Mouse (Mus musculus) natural killer cell, adult 2 months (primary cell): ENCODE data around the gene D1Pas1.

ENCODE experiments used
- DNase-seq, 2 experiments: peaks; one replicate each; pipeline ENCODE4 v3.0.0; 2022; ENCODE audit warnings: low spot score in 2 of 2

The D1Pas1 gene

DNA sequence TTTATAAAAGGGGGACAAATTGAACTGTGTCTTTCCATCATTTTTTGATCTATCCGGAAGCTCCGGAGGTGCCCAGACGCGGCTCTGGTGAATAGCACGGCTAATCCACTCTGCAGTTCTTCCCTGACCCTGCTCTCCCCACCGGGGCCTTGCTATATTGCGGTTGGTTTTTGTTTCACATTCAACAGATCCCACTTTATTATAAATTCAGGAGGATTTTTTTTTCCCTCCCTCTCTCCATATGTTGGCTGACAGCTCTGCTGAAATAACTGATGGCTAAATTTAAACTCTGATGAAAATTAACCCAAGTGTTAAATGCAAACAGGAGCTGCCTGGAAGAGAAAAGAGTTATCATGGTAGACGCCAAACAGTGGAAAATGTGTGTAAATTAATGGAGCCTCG lies 21.1 kb downstream of the D1Pas1 start:
- DNase-seq: no peak

DNA sequence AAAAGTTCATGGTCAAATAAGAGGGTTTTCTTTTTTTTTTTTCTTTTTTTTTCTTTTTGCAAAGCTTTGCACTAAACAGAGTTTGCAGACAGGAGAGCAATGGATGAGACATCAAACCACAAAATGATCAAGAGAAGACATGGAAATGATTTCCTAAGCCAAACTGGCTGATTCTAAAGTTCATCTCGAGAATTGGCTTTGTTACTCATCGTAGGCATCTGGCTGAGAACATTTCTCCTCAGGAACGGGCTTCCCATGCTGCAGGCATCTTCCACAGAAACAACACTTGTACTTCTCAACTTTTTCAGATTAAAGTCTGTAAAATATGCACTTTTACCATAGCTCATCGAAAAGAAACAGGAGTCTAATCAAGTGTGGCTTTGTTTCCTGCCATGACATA lies 21.6 kb downstream of the D1Pas1 start:
- DNase-seq: no peak

DNA sequence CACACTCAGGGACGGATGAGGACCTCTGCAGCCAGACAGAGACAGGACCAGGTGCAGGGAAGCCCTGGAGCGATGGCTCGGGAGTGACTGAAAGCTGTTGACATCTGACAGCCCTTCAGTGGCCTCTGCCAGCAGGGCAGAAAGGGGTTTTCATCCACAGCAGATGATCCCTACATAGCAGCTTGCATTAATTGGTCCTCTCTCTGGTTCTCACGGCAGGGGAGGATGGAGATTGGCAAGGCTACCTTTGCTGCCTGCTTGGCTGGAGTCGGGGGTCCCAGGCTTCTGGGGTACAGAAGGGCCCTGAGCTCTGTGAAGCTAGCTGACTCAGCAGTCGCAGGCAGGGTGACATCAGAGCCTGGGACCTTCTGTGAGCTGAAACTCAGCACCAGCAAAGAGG lies 24.3 kb downstream of the D1Pas1 start:
- DNase-seq: no peak

DNA sequence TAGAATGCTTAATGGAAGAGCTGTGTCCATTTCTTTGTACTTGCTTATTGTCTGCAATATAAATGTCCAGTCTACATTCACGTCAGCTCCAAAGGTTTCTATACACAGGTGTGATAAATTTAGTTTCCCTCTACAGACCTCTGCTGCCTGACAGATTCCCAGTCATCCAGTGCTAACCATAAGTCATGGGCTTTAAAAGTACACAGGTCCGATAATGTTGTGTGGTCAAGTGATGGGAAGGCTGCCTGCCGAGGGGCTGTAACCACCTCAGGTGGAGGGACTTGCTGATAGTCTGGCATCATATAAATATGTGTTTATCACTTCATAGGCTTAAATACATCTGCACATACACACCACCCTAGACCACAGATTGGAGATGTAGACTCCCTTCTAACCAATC lies 24.9 kb downstream of the D1Pas1 start:
- no peak for DNase-seq

DNA sequence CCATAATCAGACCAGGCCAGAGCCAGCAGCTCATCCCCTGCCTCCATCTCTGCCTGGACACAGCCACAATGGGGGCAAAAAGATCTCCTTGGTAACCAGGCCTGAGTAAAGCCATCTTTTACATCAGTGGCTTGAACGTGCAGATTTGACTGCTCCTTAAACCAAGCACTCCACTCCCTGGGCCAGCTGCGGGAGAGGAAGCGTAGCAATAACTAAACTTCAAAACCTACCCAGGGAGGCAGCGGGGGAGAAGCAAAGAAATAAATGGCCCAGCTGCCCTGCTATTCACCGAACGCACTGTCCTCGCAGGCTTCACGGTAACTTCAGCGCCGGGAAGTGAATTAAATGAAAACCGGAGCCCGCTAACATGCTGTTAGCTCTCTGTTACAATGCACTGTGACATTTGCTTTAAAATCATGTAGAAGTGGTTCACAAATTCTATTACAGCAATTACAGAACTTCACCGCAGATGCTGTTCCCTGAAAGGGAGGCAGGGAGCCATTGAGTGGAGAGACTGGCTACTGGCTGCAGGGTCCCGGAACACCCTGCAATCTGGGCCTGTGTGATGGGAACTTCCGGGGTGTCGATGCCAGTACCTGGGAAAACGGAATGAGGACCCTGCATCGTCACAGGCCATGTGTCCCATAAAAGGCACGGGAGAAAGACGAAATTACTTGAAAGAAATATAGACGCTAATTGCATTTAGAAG lies 30.5 kb downstream of the D1Pas1 start:
- DNase-seq: no peak

DNA sequence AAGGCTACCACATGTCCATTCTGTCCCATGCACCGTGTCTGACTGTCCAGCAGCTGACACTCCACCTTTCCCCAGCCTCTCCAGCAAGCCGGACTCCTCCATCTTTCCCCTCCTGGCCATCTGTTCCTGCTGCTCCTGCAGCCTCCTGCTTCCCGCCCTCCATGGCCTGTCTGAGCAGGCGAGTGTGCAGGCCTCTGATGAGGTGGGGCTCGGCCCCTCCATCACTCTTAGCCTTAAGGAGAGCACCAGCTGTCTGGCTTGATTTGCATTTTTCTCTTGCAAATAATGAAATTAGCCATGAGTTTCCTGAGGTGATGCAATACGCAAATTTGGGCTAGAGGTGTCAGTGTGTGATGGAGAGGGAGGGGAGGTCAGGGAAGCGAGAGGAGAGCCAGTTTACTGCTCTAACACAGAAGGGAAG lies 36.2 kb downstream of the D1Pas1 start:
- no peak for DNase-seq

DNA sequence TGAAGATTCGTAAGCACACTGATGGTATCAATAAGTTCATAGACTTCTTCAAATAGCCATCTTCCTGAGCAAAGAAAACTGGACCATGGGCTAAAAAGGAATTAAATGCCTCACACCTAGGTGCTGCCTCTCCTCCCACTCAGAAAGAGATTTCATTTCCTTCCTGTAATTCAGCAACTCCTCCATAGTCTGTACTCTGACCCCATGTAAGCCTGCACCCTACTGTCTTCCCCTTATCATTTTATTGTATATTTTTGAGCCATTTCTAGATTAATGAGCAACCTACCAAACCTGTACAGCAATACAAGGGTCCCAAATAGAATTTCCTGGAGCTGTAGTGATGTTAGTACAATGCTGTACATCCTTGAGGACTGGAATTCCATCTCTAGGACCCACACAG lies 37.1 kb downstream of the D1Pas1 start:
- no peak for DNase-seq

DNA sequence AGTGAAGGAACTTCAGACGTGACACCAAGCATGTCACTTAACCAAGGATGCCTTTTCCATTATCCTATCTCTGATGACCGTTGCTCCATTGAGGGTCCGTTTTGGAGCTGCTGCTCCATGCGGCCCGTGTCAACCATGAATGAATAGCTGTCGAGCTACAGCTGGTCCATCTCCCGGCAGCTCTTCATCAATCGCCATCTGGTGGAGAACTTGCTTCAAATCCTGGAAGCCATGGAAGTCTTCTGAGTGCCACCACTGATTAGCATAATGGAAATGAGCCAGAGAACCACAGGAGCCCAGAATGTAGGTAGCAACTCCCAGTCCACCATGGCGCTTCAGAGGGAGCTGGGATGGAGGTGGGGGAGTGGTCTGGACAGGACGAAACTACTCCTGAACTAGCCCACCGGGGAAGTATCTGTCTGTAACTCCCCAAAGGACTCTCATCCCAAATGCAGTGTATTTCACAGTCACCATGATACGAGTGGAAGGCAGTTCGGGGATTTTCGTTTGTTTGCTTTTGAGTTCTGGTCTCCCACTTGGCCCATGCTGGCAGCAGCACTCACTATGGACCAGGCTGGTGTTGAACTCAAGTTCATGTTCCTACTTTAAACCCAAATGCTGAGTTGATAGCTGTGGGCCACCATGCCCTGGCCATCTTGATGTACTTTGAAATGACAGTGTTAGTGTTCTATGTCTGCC lies 39.2 kb downstream of the D1Pas1 start:
- no peak for DNase-seq

DNA sequence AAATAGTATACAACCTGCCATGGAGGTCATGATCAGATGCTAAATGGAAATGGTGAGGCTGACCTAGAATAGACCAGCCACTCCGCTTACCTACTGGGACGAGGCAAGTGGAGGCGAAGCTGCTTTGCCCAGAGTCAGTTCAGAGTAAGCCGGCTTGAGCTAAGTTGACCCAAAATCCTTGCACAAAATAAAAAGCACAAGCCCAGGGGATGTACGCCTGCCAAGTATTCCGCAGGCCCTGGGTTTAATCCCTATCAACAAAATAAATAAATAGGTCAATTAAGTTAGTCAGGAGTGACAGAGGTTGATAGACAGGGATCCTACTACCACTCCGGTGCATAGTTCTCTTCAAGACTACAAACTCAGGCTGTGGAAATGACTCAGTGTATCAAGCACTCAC lies 41.0 kb downstream of the D1Pas1 start:
- DNase-seq: no peak

DNA sequence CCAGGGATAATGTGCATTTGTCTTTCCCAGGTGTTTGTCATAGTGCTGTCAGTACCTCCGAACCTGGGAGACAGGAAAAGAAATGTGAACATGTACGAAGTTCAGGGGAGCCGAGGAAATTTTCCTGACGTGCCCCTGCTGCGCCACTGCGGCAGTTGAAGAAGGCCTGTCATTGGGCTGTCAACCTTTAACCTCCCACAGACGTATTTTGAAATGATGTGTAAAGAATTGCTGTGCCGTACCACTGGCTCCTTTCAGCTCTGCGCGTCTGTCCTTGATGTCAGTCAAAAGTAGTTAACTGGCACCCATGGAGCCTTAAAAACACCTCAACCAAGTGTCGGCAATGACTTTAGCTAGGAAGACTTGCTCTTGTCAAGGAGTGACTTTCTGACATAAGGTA lies 42.9 kb downstream of the D1Pas1 start:
- no peak for DNase-seq

DNA sequence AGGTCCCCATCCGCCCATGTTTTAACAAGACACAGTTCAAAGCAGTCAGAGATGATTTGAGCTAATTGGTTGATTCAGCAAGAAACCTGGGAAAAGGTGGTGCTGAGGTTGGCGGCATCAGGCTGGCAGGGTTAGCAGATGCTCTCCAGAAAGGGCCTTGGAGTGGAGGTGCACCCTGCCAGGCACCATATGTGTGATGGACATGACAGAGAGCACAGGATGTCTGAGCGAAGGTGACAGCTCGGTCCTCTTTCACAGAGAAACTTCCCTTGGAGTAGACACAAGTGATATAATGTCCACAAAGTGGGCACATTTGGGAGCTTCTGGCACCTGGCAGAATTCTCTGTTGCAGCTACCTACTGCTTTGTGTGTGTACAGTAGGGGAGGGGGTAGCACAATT lies 44.4 kb downstream of the D1Pas1 start:
- no peak for DNase-seq

DNA sequence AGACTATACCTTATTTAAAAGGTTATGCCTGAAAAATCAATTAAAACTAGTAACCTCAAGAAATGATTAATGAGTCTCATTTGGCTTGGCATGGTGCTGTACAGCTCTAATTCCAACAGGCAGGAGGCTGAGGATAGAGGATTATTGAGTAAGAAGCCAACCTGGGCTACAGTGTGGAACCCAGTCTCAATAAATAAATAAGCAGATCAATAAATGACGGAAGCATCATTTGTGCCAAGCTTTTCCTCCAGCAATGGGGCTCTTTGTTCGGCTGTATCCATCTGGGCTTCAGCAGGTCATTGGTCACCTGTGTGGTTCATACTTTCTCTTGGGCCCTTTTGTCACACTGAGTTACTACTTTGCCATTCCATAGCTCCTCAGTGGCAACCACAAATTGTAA lies 46.9 kb downstream of the D1Pas1 start:
- no peak for DNase-seq

DNA sequence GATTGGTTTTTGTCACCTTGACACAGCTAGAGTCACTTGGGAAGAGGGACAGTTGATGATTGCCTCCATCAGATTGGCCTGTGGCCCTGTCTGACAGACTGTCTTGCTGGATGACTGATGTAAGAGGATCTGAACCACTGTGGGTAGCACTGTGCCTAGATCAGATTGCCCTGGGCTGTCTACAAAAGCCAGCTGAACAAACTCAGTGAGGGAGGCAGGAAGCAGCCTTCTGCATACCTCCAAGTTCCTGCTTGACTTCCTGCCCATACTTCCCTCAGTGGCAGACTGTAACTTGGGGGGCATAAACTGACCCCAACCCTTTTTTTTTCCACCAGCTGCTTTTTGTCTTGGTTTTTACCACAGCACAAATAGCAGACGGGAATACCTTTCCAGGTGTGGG lies 48.5 kb downstream of the D1Pas1 start:
- no peak for DNase-seq

DNA sequence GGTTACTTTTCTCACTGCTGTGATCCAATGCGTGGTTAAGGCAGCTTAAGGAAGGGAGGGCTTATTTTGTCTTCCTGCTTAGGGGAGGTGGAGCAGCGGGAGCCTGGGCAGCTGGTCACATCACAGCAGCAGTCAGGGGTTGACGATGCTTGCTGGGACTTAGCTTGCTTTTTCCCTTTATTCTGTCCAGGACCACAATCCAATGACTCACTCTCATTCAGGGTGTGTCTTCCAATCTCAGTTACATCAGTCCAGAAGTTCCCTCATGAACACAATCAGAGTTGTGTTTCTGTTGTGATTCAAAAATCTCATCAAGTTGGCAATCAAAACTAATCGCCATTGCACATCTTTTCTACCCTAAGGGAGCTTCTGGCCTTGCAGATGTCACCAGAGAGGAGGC lies 48.9 kb downstream of the D1Pas1 start:
- DNase-seq: no peak

DNA sequence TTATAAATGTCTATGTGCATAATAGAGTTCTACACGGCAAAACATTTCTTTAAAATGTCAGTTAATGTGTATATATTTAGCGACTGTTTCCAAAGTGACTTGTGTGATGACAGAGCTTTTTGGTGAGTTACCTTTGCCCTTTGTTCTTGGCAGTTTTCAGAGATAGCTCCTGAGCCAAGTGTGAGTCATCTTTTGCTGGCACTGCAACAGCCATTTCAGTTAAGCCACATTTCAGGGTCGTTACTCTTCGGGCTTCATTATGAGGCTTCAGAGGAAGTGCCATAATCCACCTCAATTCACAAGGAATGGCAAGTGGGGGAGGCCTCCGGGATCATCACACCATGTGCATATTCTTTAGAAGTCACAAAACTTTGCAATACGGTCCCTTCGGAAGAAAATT lies 52.8 kb downstream of the D1Pas1 start:
- DNase-seq: no peak
